Mouse (Mus musculus) neutrophil, adult 5-6 weeks (primary cell): ENCODE data around the gene Rps10. TPM values are rescaled to one million over a fixed set of nuclear protein-coding genes. Genes with fewer than 3 reads are reported as not detected.

ENCODE experiments used
- ATAC-seq: fragments of 151-379, 151-347 bp; 2 replicates; pipeline ENCODE4 v1.8.0; 2017; ENCODE audit warnings: mild to moderate bottlenecking, moderate TSS enrichment; ENCODE audit not compliant: insufficient number of reproducible peaks, poor library complexity, low FRiP score, severe bottlenecking; ENCODE audit errors: extremely low read depth
- total RNA-seq: library from RNA; stranded (forward); fragments of 200-1000 nt; gene quantifications from 2 replicates; pipeline ENCODE4 v1.2.3, GENCODE M21; 2017

Gene Rps10
- total RNA-seq, 1 experiment from 2014 or later = 1,122 TPM

DNA sequence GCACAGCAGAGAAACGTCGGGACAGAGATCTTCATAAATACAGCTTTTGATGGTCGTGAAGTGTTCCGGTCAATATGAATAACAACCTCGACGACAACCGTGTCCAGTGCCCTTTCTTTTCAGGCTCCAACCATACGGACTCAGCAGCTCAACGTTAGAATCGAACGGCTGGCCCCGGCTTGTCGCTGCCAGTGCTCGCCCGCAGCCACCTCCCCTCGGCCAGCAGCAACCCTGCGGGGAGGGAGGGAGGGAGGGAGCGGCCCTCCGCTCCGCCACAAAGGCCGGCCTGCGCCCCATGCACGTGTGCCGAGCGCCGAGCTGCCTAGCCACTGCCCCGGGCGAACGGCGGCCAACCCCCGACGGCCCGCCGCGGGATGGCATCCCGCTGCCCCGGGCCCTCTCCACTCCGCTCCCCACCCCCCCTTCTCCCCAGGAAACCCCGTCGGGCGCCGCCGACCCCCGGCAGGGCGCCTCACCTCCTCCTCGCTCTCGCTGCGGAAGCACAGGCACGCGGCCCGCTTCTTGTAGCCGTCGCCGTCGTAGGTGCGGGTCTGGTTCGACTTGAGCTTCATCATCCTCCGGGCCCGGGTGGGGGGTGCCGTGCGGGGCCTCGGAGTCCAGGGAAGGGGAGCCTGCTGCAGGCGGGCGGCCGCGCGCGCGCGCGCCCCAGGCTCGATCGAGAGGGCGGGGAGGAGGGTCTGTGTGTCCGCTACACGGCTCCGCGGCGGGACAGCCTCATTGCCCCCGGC, 13.7 kb downstream of the Rps10 start:
- ATAC-seq = 0 out of 2 replicates have a peak, but pooled peaks have one; percentile 17

DNA sequence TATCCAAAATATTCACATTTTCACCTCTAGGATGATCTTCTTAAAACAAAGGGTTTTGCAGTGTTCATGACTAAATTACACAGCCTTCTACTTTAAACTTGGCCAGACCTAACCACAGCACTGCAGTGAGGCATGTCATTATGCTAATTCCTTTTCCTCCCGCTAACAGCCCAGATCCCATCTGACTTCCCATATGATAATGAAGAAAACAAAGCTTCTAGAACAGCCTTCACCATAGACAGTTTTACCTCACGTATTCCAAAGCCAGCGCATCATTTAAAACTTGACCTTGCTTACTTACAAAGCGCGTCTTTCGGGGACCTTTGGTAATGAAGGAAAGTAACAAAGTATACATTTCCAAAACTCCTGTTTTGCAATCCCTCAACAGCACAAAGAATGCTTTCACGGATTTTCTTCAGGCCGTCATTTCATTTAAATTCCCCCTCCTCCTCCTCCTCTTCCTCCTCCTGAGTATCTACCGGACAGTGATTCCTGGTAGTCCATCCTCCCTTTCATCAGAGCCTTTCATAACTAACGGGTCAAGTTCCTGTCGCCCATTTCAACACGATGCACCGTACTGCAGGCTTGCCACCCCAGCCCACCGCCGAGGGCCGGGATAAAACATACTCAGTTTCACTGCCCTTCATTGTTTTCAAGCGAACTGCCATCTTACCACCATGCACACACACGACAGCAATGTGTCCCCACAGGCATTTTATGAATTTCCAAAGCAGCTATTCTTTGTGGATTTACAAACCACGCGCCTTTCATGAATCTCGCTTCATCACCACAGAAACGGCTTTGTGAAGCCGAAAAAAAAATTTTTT, 14.6 kb downstream of the Rps10 start:
- ATAC-seq = no peak

DNA sequence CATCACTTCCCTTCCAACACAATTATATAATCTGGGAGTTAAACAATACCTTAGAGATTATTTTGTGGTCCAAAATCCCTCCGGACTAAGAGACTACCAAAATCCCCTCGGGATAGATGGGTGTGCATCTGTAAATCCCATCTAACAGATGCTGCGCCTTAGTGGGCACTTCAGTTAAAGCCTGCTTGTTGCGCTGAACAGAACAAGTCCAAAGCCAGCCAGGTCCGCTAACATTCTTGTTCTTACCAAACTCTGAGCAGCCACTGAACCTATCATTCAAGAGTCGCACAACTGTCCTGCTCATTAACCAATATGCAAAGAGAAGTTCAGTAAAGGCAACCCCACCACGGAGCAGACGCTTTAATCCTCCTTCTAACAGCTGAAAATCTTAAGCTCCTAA, 15.3 kb downstream of the Rps10 start:
- ATAC-seq = no peak

DNA sequence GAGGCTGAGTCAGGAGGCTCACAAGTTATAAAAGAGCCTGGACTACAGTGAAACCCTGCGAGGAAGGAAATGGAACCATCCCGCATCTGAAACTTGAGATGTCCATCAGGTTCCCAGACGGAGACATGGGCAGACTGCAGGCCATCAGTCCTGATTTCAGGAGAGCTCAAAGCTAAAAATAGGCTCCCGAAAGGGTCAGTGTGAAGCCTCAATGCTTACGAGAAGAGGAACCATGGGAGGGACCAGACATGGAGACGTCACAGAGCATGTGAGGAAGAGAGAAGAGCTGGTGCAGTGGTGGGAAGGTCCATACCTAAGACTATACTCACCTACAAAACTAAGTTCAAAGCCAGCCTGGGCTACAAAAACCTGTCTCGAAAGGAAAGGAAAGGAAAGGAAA, 21.1 kb downstream of the Rps10 start:
- no peak for ATAC-seq

DNA sequence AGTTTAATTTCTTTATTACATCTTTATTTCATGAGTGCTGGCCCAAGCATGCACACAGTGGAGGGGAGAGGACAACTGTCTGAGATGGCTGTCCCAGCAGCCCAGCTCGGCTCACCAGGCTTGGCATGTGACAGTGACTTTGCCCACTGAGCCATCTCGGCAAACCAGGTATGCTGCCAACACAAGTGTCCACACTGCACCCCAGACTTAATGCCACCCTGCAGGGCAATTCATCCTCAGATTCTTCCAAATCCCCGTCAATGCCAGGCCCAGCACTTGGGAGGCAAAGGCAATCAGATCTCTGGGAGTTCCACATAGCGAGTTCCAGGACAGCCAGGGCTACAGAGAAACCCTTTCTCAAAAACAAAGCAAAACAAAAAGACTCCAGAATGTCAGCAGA, 23.5 kb downstream of the Rps10 start:
- ATAC-seq = no peak

DNA sequence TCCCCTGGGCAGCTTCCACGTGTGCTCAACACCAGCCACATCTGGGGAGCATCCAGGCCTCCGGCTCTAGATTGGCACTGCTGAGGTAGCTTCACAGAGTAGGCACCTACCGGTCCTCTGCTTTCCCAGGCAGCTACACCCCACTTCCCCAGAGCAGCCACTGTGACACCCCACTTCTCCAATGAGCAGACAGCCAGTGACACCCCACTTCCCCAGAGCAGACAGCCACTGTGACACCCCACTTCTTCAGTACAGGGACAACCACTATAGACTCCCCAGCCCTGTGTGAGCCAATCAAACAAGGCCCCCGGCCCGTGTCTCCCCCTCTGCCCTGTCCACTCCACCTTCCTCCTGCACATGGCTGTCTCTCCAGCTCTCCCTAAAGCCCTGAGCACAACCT, 24.5 kb downstream of the Rps10 start:
- 0 out of 2 replicates have a peak, but pooled peaks have one; percentile 23 for ATAC-seq

DNA sequence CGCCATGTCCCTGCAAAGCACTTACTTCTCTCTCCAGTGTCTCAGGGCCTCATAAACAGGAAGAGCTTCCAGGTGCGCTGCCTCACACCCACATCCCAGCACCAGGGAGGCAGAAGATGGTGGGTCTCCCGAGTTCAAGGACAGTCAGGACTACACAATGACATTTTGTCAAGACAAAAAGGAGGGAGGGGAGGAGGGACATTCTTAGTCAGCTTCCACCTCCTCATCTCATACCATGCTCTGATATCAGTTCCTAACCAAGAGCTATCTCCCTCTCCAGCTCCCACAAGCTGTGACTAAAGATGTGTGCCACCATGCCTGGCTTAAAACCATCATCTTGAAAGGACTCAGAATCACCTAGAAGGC, 25.0 kb downstream of the Rps10 start:
- ATAC-seq = no peak

DNA sequence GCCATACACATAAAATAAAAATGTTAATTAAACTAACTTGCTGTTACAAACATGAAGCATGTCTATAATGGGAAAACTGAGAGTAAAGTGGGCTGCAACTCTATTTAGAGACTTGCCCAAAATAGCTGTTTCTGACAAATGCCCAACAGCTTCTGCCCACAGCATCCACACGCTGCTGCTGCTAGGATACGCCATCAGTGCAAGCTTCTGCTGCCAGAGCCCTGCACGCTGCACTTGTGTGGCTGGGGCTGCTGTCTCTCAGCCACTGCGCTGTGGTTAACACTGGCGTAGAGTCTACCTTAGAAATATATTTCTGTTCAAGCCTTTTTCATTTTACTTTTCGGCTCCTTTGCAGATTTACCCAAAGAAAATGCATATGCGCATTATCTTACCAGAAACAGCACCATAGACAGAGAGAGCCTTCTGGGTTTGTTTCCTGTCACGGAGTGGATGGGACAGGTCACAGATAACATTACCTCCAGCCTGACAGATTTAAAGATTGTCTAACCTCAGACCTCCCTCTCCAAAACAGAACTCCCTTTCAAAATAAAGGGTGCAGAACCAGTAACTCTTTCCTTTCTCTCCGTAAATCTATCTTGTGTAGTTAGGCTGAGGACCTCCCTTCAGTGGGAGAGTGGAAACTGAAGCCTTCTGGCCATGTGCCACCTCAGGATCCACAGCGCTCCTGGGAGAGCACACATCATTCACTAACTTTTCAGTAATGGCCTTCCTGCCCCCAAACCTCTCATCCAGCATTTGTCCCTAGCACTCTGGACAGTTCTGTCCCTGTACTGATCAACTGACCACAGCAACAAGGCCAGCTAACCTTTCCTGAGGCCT, 25.6 kb downstream of the Rps10 start:
- no peak for ATAC-seq

DNA sequence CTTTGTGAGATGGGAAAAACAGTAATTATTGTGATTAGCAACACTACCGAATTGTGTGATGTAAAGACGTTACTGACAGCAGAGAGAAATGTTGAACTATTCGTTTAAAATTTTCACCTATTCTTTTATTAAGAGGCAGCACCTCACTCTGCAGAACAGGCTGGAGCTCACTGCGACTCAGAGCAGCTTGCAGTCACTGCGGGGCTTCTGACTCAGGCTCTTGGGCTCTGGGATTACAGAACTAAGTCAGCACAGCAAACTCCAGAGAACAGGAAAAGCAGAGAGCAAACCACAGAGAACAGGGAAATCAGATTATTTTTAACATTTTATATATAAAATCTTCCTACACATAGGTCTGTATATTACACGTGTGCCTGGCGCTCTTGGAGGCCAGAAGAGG, 26.9 kb downstream of the Rps10 start:
- ATAC-seq = no peak

DNA sequence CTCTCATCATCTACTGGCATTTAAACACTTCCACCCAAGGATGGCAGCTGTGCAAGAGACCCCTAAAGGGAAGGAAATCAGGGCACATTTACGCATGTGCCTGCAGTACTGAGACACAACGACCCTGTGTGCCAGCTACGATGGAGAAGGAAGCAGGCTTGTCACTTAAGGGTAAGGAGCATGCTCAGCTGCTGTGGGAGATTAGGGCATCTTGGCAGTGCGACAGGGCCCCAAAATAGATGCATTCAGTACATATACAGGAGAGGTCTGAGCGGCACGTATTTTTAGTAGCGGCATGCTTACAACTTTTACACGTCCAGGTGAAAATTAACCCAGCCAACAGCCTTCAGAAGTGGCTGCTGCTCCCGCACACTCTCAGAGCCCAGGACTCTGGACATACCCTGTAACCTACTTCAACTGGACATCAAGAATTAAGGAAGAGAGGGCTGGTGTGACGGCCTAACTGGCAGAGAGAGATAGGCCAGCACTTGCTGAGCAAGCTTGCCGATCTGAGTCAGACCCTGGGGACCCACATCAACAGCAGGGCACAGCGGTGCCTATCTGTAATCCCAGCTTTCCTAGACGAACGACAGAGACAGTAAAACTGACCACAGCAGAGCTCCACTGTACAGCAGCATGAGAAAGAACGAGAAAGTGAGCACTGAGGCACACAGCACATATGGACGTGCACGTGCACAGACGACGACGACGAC, 32.8 kb downstream of the Rps10 start:
- ATAC-seq = no peak

DNA sequence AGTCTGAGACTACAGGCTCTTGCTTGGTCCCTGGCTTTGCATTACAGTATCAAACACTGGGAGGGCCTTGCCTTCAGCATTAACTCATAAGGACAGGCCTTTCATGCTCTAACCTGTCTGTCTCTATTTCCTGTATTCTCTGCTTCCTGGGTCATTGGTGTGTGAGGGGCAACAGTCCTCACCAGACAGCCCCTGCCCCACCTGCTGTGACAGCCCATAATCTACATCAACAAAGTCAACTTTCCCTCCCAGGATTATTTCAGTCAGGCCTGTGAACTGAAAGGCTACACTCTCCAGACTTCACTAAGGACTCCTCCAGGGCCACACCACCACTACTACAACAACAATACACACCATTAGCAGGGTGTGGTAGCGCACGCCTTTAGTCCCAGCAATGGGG, 33.4 kb downstream of the Rps10 start:
- no peak for ATAC-seq

DNA sequence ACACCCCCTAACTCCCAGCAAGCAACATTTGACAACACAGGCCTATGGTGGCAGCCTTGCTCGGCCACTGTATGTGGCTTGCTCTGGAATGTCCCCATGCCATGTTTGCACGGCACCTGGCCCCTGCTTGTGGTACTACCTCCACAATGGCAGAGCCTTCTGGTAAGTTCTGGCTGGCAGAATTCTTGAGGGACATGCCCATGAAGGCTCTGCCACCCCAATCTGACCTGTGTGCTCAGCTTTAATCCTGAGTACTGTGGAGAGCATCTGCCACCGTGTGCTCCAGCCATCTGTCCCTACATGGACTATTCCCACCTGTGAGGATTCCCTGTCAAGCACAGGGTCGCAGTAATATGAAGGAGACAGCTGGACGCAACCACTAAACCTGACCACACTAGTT, 35.6 kb downstream of the Rps10 start:
- no peak for ATAC-seq

DNA sequence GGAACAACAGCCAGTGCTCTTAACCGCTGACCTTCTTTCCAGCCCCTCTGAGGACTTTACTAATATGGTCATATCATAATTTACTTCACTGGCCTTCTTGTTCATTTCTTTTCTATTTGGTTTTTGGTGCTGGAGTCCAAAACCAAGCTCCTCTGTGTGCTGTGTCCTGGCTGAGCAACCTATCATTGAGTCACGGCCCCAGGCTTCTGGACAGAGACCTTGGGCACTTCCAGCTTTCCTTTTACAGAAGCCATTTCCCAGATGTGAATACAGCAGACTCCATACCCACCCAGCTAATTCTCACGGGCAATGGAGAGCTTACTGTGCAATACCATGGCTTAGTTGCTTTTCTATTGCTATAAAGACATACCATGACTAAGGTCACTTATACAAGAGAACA, 36.2 kb downstream of the Rps10 start:
- ATAC-seq = no peak

DNA sequence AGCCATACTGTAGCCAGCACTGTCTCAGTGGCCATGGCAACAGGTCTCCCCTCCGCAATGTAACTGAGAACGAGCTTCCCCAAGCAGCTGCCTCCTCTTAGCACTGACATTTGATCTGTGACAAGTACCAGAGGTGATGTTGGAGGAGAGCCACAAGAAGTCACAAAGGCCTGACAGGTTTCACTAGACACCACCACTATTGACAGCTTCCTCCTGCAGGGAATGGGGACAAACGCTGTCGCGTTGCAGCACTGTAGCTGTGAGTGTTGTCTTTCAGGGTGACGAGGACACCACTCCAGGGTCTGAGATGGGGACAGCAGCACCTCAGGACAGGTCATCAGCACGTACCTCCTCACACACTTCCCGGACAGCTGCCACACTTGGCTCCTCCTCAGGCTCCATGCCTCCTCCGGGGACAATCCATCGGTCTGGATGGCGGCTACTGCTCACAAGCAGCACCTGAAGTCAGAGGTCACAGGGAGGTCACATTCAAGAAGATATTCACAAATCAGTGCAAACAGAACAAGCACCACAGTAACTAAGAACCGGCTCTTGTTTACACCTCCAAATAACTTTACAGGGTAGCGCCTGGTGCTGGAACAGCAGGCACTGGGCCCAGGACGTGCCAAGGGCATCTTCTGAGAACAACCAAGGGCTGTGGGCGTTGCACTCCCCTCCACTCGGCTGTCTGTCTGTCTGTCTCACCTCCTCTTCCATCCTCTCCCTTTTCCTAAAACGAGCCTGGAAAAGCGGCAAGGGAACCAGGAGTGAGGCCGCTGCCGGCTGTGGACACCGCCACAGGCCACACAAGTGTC, 39.9 kb downstream of the Rps10 start:
- ATAC-seq = no peak

DNA sequence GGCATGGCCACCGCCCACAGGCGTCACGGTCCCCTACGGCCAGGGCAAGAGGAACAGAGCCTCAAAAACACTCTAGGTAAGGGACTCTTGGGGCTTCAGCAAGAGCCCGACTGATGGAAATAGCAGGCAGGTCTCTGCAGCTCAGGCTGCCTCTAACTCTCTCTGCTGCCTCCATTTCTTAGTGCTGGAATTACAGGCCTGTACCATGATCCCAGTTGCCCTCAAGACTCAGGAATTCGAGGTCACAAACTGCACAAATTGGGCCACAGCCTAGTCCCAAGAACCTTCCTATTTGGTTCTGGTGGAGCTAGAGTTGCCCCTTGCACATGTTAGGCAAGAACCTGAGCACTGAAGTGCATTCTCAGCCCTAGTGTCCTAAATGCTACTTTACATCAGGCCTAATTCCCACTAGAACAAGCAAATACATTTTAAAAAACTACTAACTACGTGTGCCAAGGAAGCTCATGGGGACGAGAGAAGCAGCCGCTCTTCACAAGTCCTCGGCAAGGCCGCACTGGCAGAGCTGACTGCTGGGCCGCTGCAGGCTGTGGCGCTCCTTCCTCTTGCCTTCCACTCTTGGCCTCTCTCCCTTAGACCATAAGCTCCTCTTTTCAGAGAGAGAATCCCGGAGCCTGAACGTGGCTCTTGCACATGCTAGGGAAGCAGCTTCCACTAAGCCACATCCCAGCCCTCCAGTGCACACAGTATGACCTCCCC, 40.7 kb downstream of the Rps10 start:
- ATAC-seq = no peak

DNA sequence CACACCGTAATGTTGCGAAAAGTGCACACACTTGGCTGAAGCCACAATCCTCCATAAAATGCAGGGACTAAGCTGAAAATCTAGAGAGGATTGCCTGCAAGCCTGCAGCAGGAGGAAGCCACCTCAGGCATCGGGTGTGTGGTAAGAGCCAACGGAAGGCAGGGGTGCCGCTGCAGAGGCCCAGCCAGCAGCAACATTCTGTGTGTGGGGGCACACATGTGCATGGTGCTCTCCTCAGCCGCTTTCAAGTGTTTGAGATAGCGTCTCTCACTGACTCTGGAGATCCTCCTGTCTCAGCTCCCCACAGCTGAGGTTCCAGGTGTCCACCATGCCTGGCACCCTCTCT, 43.9 kb downstream of the Rps10 start:
- no peak for ATAC-seq

DNA sequence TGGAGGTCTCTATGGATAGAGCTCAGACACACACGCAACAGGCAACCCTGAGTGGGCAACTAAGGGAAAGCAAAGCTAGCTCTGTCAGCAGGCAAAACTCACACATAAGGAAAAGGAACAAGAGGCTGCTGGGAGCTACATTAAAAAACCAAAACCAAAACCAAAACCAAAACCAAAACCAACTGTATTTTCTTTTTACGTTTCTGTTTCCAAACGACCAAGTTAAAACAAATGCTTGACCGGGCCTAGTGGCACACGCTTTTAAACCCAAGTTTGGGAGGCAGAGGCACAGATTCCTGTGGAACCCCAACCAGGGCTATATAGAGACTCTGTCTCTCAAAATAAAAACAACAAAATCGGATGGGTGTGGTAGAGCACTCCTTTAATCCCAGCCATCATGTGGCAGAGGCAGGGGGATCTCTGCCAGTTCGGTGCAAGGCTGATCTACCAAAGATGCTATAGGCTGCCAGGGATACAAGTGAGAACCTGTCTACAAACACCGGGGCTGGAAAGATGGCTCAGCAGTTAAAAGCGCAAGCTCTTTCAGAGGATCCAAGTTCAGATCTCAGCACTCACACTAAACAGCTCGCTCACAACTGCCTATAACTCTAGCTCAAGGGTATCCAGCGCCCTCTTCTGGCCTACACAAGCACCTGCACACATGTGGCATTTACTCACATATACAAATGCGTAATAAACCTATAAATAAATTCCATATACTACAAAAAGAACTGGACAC, 44.5 kb downstream of the Rps10 start:
- ATAC-seq = peak; percentile 72
